In genomic region chr5:24701271-24701670, GRCm38 (mm10) we compare ENCODE assay signal across 18 mouse cellular contexts. TPM values are rescaled to one million over a fixed set of nuclear protein-coding genes. Genes with fewer than 3 reads are reported as not detected.
DNase-seq lines count a peak whose midpoint lies in the region; ATAC-seq and TF ChIP-seq lines count a peak whose summit lies in the region.
"Had no signal": no experiment of that assay in that cellular context is flagged by ENCODE, and none has a peak within 500 bp of the region (broad histone marks: within the 10 kb centered on the region; RNA-seq: fewer than 3 reads in every experiment).

No protein-coding gene starts in this region.

- H3K4me1 ChIP-seq in heart, embryonic 12.5 days (replicated peaks) = 0 out of 2 replicates have a peak, but pooled peaks cover under 1% of the 10 kb centered on the region
- no peaks in the 10 kb centered on the region for H3K4me1 ChIP-seq in kidney, embryonic 16.5 days (ENCODE audit: insufficient read depth, low read length)
- no peaks in the 10 kb centered on the region for H3K4me1 ChIP-seq in kidney, embryonic 14.5 days (ENCODE audit: control insufficient read depth, insufficient read depth, low read length)
- H3K4me1 ChIP-seq in midbrain, embryonic 13.5 days (replicated peaks) = peaks cover 14% of the 10 kb centered on the region
- H3K4me1 ChIP-seq in midbrain, embryonic 16.5 days (ENCODE audit: control insufficient read depth, insufficient read depth, low read length) = no peaks in the 10 kb centered on the region
- no peaks in the 10 kb centered on the region for H3K4me1 ChIP-seq in stomach, postnatal 0 days (replicated peaks; ENCODE audit: control insufficient read depth, insufficient read depth)
- H3K4me1 ChIP-seq: embryonic facial prominence, embryonic 15.5 days had no signal

- DNase-seq in heart, adult 9 months (ENCODE audit: low spot score in 2 of 2) = peak; percentile 27 to 40
- DNase-seq in stomach, postnatal 0 days (ENCODE audit: low spot score) = no peak
- DNase-seq in urinary bladder, postnatal 10 days (ENCODE audit: low spot score) = no peak
- DNase-seq: adrenal gland, postnatal 25 days; cerebellum, adult 9-10 months; gastrocnemius, postnatal 36 days; left cerebral cortex, postnatal 4 days; thymus, postnatal 36 days had no signal

- no peaks in the 10 kb centered on the region for H3K27me3 ChIP-seq in heart, embryonic 12.5 days (replicated peaks)
- H3K27me3 ChIP-seq in kidney, embryonic 16.5 days (ENCODE audit: insufficient read depth, low read length) = no peaks in the 10 kb centered on the region
- H3K27me3 ChIP-seq in kidney, embryonic 14.5 days (ENCODE audit: control insufficient read depth, insufficient read depth, low read length) = no peaks in the 10 kb centered on the region
- H3K27me3 ChIP-seq in midbrain, embryonic 13.5 days = no peaks in the 10 kb centered on the region
- no peaks in the 10 kb centered on the region for H3K27me3 ChIP-seq in midbrain, embryonic 16.5 days (ENCODE audit: control insufficient read depth, insufficient read depth, low read depth, low read length)
- no peaks in the 10 kb centered on the region for H3K27me3 ChIP-seq in stomach, postnatal 0 days (ENCODE audit: control insufficient read depth, insufficient read depth, low read length)
- H3K27me3 ChIP-seq: embryonic facial prominence, embryonic 15.5 days; forebrain, embryonic 12.5 days had no signal

- H3K27ac ChIP-seq in heart, embryonic 12.5 days (ENCODE audit: poor library complexity, severe bottlenecking) = no peak overlapping the region
- H3K27ac ChIP-seq in kidney, embryonic 16.5 days (ENCODE audit: low read length) = no peak overlapping the region; the same call in 1 of the 2 replicates
- no peak overlapping the region for H3K27ac ChIP-seq in kidney, embryonic 14.5 days (ENCODE audit: low read depth, low read length)
- peak overlapping the region; percentile 57 for H3K27ac ChIP-seq in midbrain, embryonic 13.5 days
- H3K27ac ChIP-seq in midbrain, embryonic 16.5 days (ENCODE audit: low read length) = no peak overlapping the region
- 0 out of 2 replicates have a peak overlapping the region, but pooled peaks have one; percentile 35 for H3K27ac ChIP-seq in stomach, postnatal 0 days (replicated peaks)
- H3K27ac ChIP-seq: embryonic facial prominence, embryonic 15.5 days; forebrain, embryonic 12.5 days had no signal

- no peak for TF ChIP-seq EP300 in stomach, postnatal 0 days (optimal IDR thresholded peaks at IDR 0.05)

- TF ChIP-seq CTCF in stomach, postnatal 0 days (IDR thresholded peaks at IDR 0.05; ENCODE audit: low read depth) = no peak

- peaks cover 94% of the 10 kb centered on the region for H3K36me3 ChIP-seq in heart, embryonic 12.5 days
- peaks cover 70% of the 10 kb centered on the region for H3K36me3 ChIP-seq in kidney, embryonic 16.5 days (ENCODE audit: insufficient read depth, low read length)
- H3K36me3 ChIP-seq in kidney, embryonic 14.5 days (ENCODE audit: control insufficient read depth, insufficient read depth, low read length) = peaks cover 95% of the 10 kb centered on the region
- H3K36me3 ChIP-seq in midbrain, embryonic 13.5 days = peaks cover 96% of the 10 kb centered on the region
- peaks cover 53% of the 10 kb centered on the region for H3K36me3 ChIP-seq in midbrain, embryonic 16.5 days (ENCODE audit: control insufficient read depth, insufficient read depth, low read length)
- peaks cover 40% of the 10 kb centered on the region for H3K36me3 ChIP-seq in stomach, postnatal 0 days (ENCODE audit: control insufficient read depth, insufficient read depth, low read length)

- no peak overlapping the region for H3K4me3 ChIP-seq in heart, embryonic 12.5 days
- H3K4me3 ChIP-seq in kidney, embryonic 16.5 days (ENCODE audit: low read length) = no peak overlapping the region
- no peak overlapping the region for H3K4me3 ChIP-seq in kidney, embryonic 14.5 days (ENCODE audit: low read length)
- no peak overlapping the region for H3K4me3 ChIP-seq in midbrain, embryonic 13.5 days (replicated peaks)
- no peak overlapping the region for H3K4me3 ChIP-seq in midbrain, embryonic 16.5 days (ENCODE audit: low read depth, low read length)
- H3K4me3 ChIP-seq in stomach, postnatal 0 days (ENCODE audit: low read depth, low read length) = no peak overlapping the region
- H3K4me3 ChIP-seq: embryonic facial prominence, embryonic 15.5 days; forebrain, embryonic 12.5 days; myocyte had no signal

- WGBS in heart, embryonic 12.5 days = 90% methylated on average over 3 of the region's 3 CpGs
- WGBS in kidney, embryonic 16.5 days = 77% methylated on average over 3 of the region's 3 CpGs
- 88% methylated on average over 3 of the region's 3 CpGs for WGBS in kidney, embryonic 14.5 days
- WGBS in midbrain, embryonic 13.5 days = 84% methylated on average over 3 of the region's 3 CpGs
- 87% methylated on average over 3 of the region's 3 CpGs for WGBS in midbrain, embryonic 16.5 days
- WGBS in stomach, postnatal 0 days = 62% methylated on average over 3 of the region's 3 CpGs

- ATAC-seq in heart, embryonic 12.5 days (ENCODE audit: insufficient number of reproducible peaks, low FRiP score) = no peak
- ATAC-seq in kidney, embryonic 16.5 days (ENCODE audit: low FRiP score, low TSS enrichment) = peak; percentile 57; the same call in 1 of the 2 replicates
- ATAC-seq in kidney, embryonic 14.5 days (ENCODE audit: low FRiP score, low TSS enrichment) = no peak
- ATAC-seq in midbrain, embryonic 13.5 days = no peak
- ATAC-seq in midbrain, embryonic 16.5 days = no peak
- no peak; the same call in 1 of the 2 replicates for ATAC-seq in stomach, postnatal 0 days (ENCODE audit: low FRiP score, low TSS enrichment)

- no peak overlapping the region for H3K9ac ChIP-seq in heart, embryonic 12.5 days
- H3K9ac ChIP-seq in kidney, embryonic 16.5 days (replicated peaks; ENCODE audit: low read length) = no peak overlapping the region
- H3K9ac ChIP-seq in kidney, embryonic 14.5 days (ENCODE audit: low read depth, low read length) = no peak overlapping the region
- no peak overlapping the region for H3K9ac ChIP-seq in midbrain, embryonic 13.5 days (replicated peaks)
- no peak overlapping the region for H3K9ac ChIP-seq in midbrain, embryonic 16.5 days (ENCODE audit: low read depth, low read length)
- H3K9ac ChIP-seq in stomach, postnatal 0 days (ENCODE audit: low read length) = no peak overlapping the region
- H3K9ac ChIP-seq: embryonic facial prominence, embryonic 15.5 days; forebrain, embryonic 12.5 days had no signal

- H3K9me3 ChIP-seq in heart, embryonic 12.5 days (replicated peaks) = no peaks in the 10 kb centered on the region
- H3K9me3 ChIP-seq in kidney, embryonic 16.5 days (ENCODE audit: low read length) = no peaks in the 10 kb centered on the region
- no peaks in the 10 kb centered on the region for H3K9me3 ChIP-seq in kidney, embryonic 14.5 days (ENCODE audit: control insufficient read depth, low read length)
- no peaks in the 10 kb centered on the region for H3K9me3 ChIP-seq in midbrain, embryonic 13.5 days
- H3K9me3 ChIP-seq in midbrain, embryonic 16.5 days (replicated peaks; ENCODE audit: control insufficient read depth, low read length, poor library complexity, severe bottlenecking) = no peaks in the 10 kb centered on the region
- no peaks in the 10 kb centered on the region for H3K9me3 ChIP-seq in stomach, postnatal 0 days (ENCODE audit: control insufficient read depth, low read length)
- H3K9me3 ChIP-seq: embryonic facial prominence, embryonic 15.5 days; forebrain, embryonic 12.5 days had no signal

- H3K4me2 ChIP-seq in heart, embryonic 12.5 days = no peak overlapping the region
- no peak overlapping the region for H3K4me2 ChIP-seq in kidney, embryonic 16.5 days (replicated peaks; ENCODE audit: low read depth, low read length)
- H3K4me2 ChIP-seq in kidney, embryonic 14.5 days (replicated peaks; ENCODE audit: low read depth, low read length) = no peak overlapping the region
- H3K4me2 ChIP-seq in midbrain, embryonic 13.5 days (replicated peaks) = no peak overlapping the region
- no peak overlapping the region for H3K4me2 ChIP-seq in midbrain, embryonic 16.5 days (ENCODE audit: low read length)
- H3K4me2 ChIP-seq in stomach, postnatal 0 days (replicated peaks; ENCODE audit: low read depth) = no peak overlapping the region
- H3K4me2 ChIP-seq: embryonic facial prominence, embryonic 15.5 days; forebrain, embryonic 12.5 days; liver, embryonic 11.5 days had no signal

RNA-seq across cellular contexts. Expression of gene Nub1, which starts 15.9 kb away (rescaled TPM):
- polyA plus RNA-seq in heart, embryonic 12.5 days (2016; fragmentation: Nextera tagmentation; extraction: Ambion mirVana) = 29.5 and 31.9 TPM in 2 replicates
- polyA plus RNA-seq in kidney, embryonic 16.5 days (2015; fragmentation: Nextera tagmentation; extraction: Ambion mirVana) = 39.9 and 43.3 TPM in 2 replicates
- 33.9 and 45.0 TPM in 2 replicates for polyA plus RNA-seq in kidney, embryonic 14.5 days (2014; fragmentation: Nextera tagmentation; extraction: Ambion mirVana)
- polyA plus RNA-seq in midbrain, embryonic 13.5 days (2015; fragmentation: Nextera tagmentation; extraction: Ambion mirVana) = 41.2 and 42.8 TPM in 2 replicates
- polyA plus RNA-seq in midbrain, embryonic 16.5 days (2015; fragmentation: Nextera tagmentation; extraction: Ambion mirVana) = 48.6 and 49.8 TPM in 2 replicates
- polyA plus RNA-seq in stomach, postnatal 0 days (2015; fragmentation: Nextera tagmentation; extraction: Ambion mirVana) = 18.5 and 20.4 TPM in 2 replicates

RNA-seq across cellular contexts. Expression of gene Wdr86, which starts 29.3 kb away (rescaled TPM):
- polyA plus RNA-seq in heart, embryonic 12.5 days (2016; fragmentation: Nextera tagmentation; extraction: Ambion mirVana) = 7.9 and 9.3 TPM in 2 replicates
- polyA plus RNA-seq in kidney, embryonic 16.5 days (2015; fragmentation: Nextera tagmentation; extraction: Ambion mirVana) = 35.4 and 35.9 TPM in 2 replicates
- 36.1 and 37.0 TPM in 2 replicates for polyA plus RNA-seq in kidney, embryonic 14.5 days (2014; fragmentation: Nextera tagmentation; extraction: Ambion mirVana)
- polyA plus RNA-seq in midbrain, embryonic 13.5 days (2015; fragmentation: Nextera tagmentation; extraction: Ambion mirVana) = 3.8 and 4.9 TPM in 2 replicates
- 4.4 and 5.7 TPM in 2 replicates for polyA plus RNA-seq in midbrain, embryonic 16.5 days (2015; fragmentation: Nextera tagmentation; extraction: Ambion mirVana)
- polyA plus RNA-seq in stomach, postnatal 0 days (2015; fragmentation: Nextera tagmentation; extraction: Ambion mirVana) = 2.7 and 3.3 TPM in 2 replicates
- polyA plus RNA-seq: myocyte had no signal

RNA-seq across cellular contexts. Expression of gene Crygn, which starts 56.5 kb away (rescaled TPM):
- 0.51 and 2.7 TPM in 2 replicates for polyA plus RNA-seq in heart, embryonic 12.5 days (2016; fragmentation: Nextera tagmentation; extraction: Ambion mirVana)
- 1.5 and 3.9 TPM in 2 replicates for polyA plus RNA-seq in kidney, embryonic 16.5 days (2015; fragmentation: Nextera tagmentation; extraction: Ambion mirVana)
- 1.7 and 2.6 TPM in 2 replicates for polyA plus RNA-seq in kidney, embryonic 14.5 days (2014; fragmentation: Nextera tagmentation; extraction: Ambion mirVana)
- polyA plus RNA-seq in midbrain, embryonic 13.5 days (2015; fragmentation: Nextera tagmentation; extraction: Ambion mirVana) = 0.53 TPM in 1 of 2 replicates, not detected in the other
- polyA plus RNA-seq in midbrain, embryonic 16.5 days (2015; fragmentation: Nextera tagmentation; extraction: Ambion mirVana) = 1.4 and 2.1 TPM in 2 replicates
- polyA plus RNA-seq in stomach, postnatal 0 days (2015; fragmentation: Nextera tagmentation; extraction: Ambion mirVana) = 2.5 and 3.0 TPM in 2 replicates
- polyA plus RNA-seq: forebrain, embryonic 12.5 days; liver, embryonic 11.5 days; myocyte; testis, adult 2 months had no signal

Comparison
In these comparisons a context has a peak if more than half of its experiments do, and no peak if none do; other contexts are left out.
1. H3K27ac ChIP-seq: peak in midbrain, embryonic 13.5 days (single experiment) and stomach, postnatal 0 days (single experiment); none in heart, embryonic 12.5 days (single experiment), kidney, embryonic 16.5 days (single experiment), kidney, embryonic 14.5 days (single experiment) and midbrain, embryonic 16.5 days (single experiment).
2. DNase-seq: peak in heart, adult 9 months (2 of 2); none in stomach, postnatal 0 days (single experiment) and urinary bladder, postnatal 10 days (single experiment).